Mouse (Mus musculus): ENCODE results near the gene Klhdc7a. TPM values are rescaled to one million over a fixed set of nuclear protein-coding genes. Genes with fewer than 3 reads are reported as not detected.
A peak's percentile ranks its signal among the peaks of the same experiment; 100 is the strongest.

The Klhdc7a gene
- polyA plus RNA-seq (2011; ENCODE audit: insufficient read depth, insufficient read length, low read depth, missing spikeins), result 1.3 and 1.6 TPM in 2 replicates

GRCm38 (mm10) chr4:139967922-139968321 lies at the start of gene Klhdc7a:
TSS of gene Klhdc7a (minus strand) at chr4:139968026.
- Histone ChIP-seq H3K9ac (ENCODE audit: low read depth, poor library complexity, severe bottlenecking) (0 out of 2 replicates have a peak within 1 kb of the TSS, but pooled peaks have one; percentile 6), H3K4me3 (ENCODE audit: low read depth, low read length) (no peak within 1 kb of the TSS; the same call in 1 of the 2 replicates), H3K4me1 (ENCODE audit: control insufficient read depth, insufficient read depth, low read length) (peaks cover 17% of the 10 kb centered on the region), H3K27ac (ENCODE audit: insufficient read depth, low read length) (peak within 1 kb of the TSS; percentile 67), H3K27me3 (ENCODE audit: control insufficient read depth, insufficient read depth, low read length, poor library complexity, severe bottlenecking) (no peaks in the 10 kb centered on the region), H3K9me3 (replicated peaks; ENCODE audit: control insufficient read depth, insufficient read depth, low read length, poor library complexity, severe bottlenecking) (no peaks in the 10 kb centered on the region), H3K36me3 (ENCODE audit: control insufficient read depth, insufficient read depth, low read length, poor library complexity, severe bottlenecking) (no peaks in the 10 kb centered on the region)
- TF ChIP-seq POLR2A (IDR thresholded peaks at IDR 0.05; ENCODE audit: insufficient read depth, low read length) (no peak), EP300 (IDR thresholded peaks at IDR 0.05; ENCODE audit: insufficient read depth, low read depth, low read length) (no peak), CTCF (IDR thresholded peaks at IDR 0.05; ENCODE audit: low read depth, low read length) (no peak)

GRCm38 (mm10) chr4:140015916-140016315 lies 48.1 kb upstream of the Klhdc7a start:
- H3K9me3 ChIP-seq (replicated peaks; ENCODE audit: control insufficient read depth, insufficient read depth, low read length, poor library complexity, severe bottlenecking), result no peaks in the 10 kb centered on the region
- no peaks in the 10 kb centered on the region for H3K27me3 ChIP-seq (ENCODE audit: control insufficient read depth, insufficient read depth, low read length, poor library complexity, severe bottlenecking)
- TF ChIP-seq EP300 (IDR thresholded peaks at IDR 0.05; ENCODE audit: insufficient read depth, low read depth, low read length) (no peak), POLR2A (IDR thresholded peaks at IDR 0.05; ENCODE audit: insufficient read depth, low read length) (no peak), CTCF (IDR thresholded peaks at IDR 0.05; ENCODE audit: low read depth, low read length) (no peak)
- H3K4me1 ChIP-seq (ENCODE audit: control insufficient read depth, insufficient read depth, low read length), result no peaks in the 10 kb centered on the region
- H3K4me3 ChIP-seq (ENCODE audit: low read depth, low read length), result no peak overlapping the region
- H3K36me3 ChIP-seq (ENCODE audit: control insufficient read depth, insufficient read depth, low read length, poor library complexity, severe bottlenecking), result no peaks in the 10 kb centered on the region
- no peak overlapping the region for H3K9ac ChIP-seq (ENCODE audit: low read depth, poor library complexity, severe bottlenecking)
- H3K27ac ChIP-seq (ENCODE audit: insufficient read depth, low read length), result no peak overlapping the region

GRCm38 (mm10) chr4:140010728-140011470 lies 43.1 kb upstream of the Klhdc7a start:
- TF ChIP-seq EP300 (IDR thresholded peaks at IDR 0.05; ENCODE audit: insufficient read depth, low read depth, low read length) (no peak), CTCF (IDR thresholded peaks at IDR 0.05; ENCODE audit: low read depth, low read length) (no peak), POLR2A (IDR thresholded peaks at IDR 0.05; ENCODE audit: insufficient read depth, low read length) (no peak)
- Histone ChIP-seq H3K9ac (ENCODE audit: low read depth, poor library complexity, severe bottlenecking) (no peak overlapping the region), H3K27me3 (ENCODE audit: control insufficient read depth, insufficient read depth, low read length, poor library complexity, severe bottlenecking) (no peaks in the 10 kb centered on the region), H3K4me3 (ENCODE audit: low read depth, low read length) (no peak overlapping the region), H3K36me3 (ENCODE audit: control insufficient read depth, insufficient read depth, low read length, poor library complexity, severe bottlenecking) (no peaks in the 10 kb centered on the region), H3K9me3 (replicated peaks; ENCODE audit: control insufficient read depth, insufficient read depth, low read length, poor library complexity, severe bottlenecking) (no peaks in the 10 kb centered on the region), H3K4me1 (ENCODE audit: control insufficient read depth, insufficient read depth, low read length) (no peaks in the 10 kb centered on the region), H3K27ac (ENCODE audit: insufficient read depth, low read length) (no peak overlapping the region)

GRCm38 (mm10) chr4:140004932-140005331 lies 37.1 kb upstream of the Klhdc7a start:
- Histone ChIP-seq H3K9me3 (replicated peaks; ENCODE audit: control insufficient read depth, insufficient read depth, low read length, poor library complexity, severe bottlenecking) (no peaks in the 10 kb centered on the region), H3K27me3 (ENCODE audit: control insufficient read depth, insufficient read depth, low read length, poor library complexity, severe bottlenecking) (no peaks in the 10 kb centered on the region), H3K36me3 (ENCODE audit: control insufficient read depth, insufficient read depth, low read length, poor library complexity, severe bottlenecking) (no peaks in the 10 kb centered on the region), H3K9ac (ENCODE audit: low read depth, poor library complexity, severe bottlenecking) (0 out of 2 replicates have a peak overlapping the region, but pooled peaks have one; percentile 8), H3K4me3 (ENCODE audit: low read depth, low read length) (peak overlapping the region; percentile 68), H3K27ac (ENCODE audit: insufficient read depth, low read length) (no peak overlapping the region), H3K4me1 (ENCODE audit: control insufficient read depth, insufficient read depth, low read length) (peaks cover 13% of the 10 kb centered on the region)
- no peak for TF ChIP-seq POLR2A (IDR thresholded peaks at IDR 0.05; ENCODE audit: insufficient read depth, low read length)
- no peak for TF ChIP-seq CTCF (IDR thresholded peaks at IDR 0.05; ENCODE audit: low read depth, low read length)
- TF ChIP-seq EP300 (IDR thresholded peaks at IDR 0.05; ENCODE audit: insufficient read depth, low read depth, low read length), result no peak

GRCm38 (mm10) chr4:140004170-140004569 lies 36.3 kb upstream of the Klhdc7a start:
- Histone ChIP-seq H3K9ac (ENCODE audit: low read depth, poor library complexity, severe bottlenecking) (peak overlapping the region; percentile 8; the same call in 1 of the 2 replicates), H3K36me3 (ENCODE audit: control insufficient read depth, insufficient read depth, low read length, poor library complexity, severe bottlenecking) (no peaks in the 10 kb centered on the region), H3K27me3 (ENCODE audit: control insufficient read depth, insufficient read depth, low read length, poor library complexity, severe bottlenecking) (no peaks in the 10 kb centered on the region), H3K4me3 (ENCODE audit: low read depth, low read length) (peak overlapping the region; percentile 68), H3K9me3 (replicated peaks; ENCODE audit: control insufficient read depth, insufficient read depth, low read length, poor library complexity, severe bottlenecking) (no peaks in the 10 kb centered on the region), H3K27ac (ENCODE audit: insufficient read depth, low read length) (no peak overlapping the region), H3K4me1 (ENCODE audit: control insufficient read depth, insufficient read depth, low read length) (peaks cover 13% of the 10 kb centered on the region)
- TF ChIP-seq CTCF (IDR thresholded peaks at IDR 0.05; ENCODE audit: low read depth, low read length) (no peak), EP300 (IDR thresholded peaks at IDR 0.05; ENCODE audit: insufficient read depth, low read depth, low read length) (no peak), POLR2A (IDR thresholded peaks at IDR 0.05; ENCODE audit: insufficient read depth, low read length) (no peak)

GRCm38 (mm10) chr4:140002069-140002468 lies 34.2 kb upstream of the Klhdc7a start:
- H3K4me1 ChIP-seq (ENCODE audit: control insufficient read depth, insufficient read depth, low read length), result peaks cover 13% of the 10 kb centered on the region
- H3K9me3 ChIP-seq (replicated peaks; ENCODE audit: control insufficient read depth, insufficient read depth, low read length, poor library complexity, severe bottlenecking), result peaks cover 5% of the 10 kb centered on the region
- H3K27me3 ChIP-seq (ENCODE audit: control insufficient read depth, insufficient read depth, low read length, poor library complexity, severe bottlenecking), result no peaks in the 10 kb centered on the region
- H3K4me3 ChIP-seq (ENCODE audit: low read depth, low read length), result no peak overlapping the region
- no peaks in the 10 kb centered on the region for H3K36me3 ChIP-seq (ENCODE audit: control insufficient read depth, insufficient read depth, low read length, poor library complexity, severe bottlenecking)
- TF ChIP-seq POLR2A (IDR thresholded peaks at IDR 0.05; ENCODE audit: insufficient read depth, low read length), result no peak
- TF ChIP-seq EP300 (IDR thresholded peaks at IDR 0.05; ENCODE audit: insufficient read depth, low read depth, low read length), result peak; percentile 75
- H3K9ac ChIP-seq (ENCODE audit: low read depth, poor library complexity, severe bottlenecking), result no peak overlapping the region
- no peak overlapping the region for H3K27ac ChIP-seq (ENCODE audit: insufficient read depth, low read length)
